Comparison of ENCODE assay signal across 9 mouse cellular contexts in the genomic region with DNA sequence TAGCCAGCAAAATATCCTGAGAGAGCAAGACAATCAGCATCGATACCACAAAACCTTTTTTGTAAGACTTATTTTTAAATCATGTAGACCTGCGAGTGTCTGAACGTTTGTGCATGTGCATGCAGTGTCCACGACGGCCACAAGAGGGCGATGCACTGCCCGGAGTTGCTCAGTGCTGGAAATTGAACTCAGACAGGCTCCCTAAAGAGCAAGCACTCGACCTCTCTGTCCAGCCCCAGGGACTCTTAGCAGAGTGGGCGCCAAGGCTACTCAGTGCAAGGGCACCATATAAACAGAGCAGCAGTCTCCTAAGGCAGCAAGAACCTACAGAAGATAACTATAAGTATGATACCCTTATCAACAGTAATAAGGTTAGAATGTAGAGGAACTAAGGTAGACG. TPM values are rescaled to one million over a fixed set of nuclear protein-coding genes. Genes with fewer than 3 reads are reported as not detected.
DNase-seq lines count a peak whose midpoint lies in the region; ATAC-seq and TF ChIP-seq lines count a peak whose summit lies in the region.
"Had no signal": no experiment of that assay in that cellular context is flagged by ENCODE, and none has a peak within 500 bp of the region (broad histone marks: within the 10 kb centered on the region; RNA-seq: fewer than 3 reads in every experiment).

No protein-coding gene starts in this region.

- no peak for ATAC-seq in intestine, postnatal 0 days
- no peak for ATAC-seq in intestine, embryonic 16.5 days
- no peak for ATAC-seq in embryonic facial prominence, embryonic 11.5 days (replicated peaks; ENCODE audit: insufficient number of reproducible peaks, low FRiP score, low TSS enrichment, low read depth)

- no peaks in the 10 kb centered on the region for H3K36me3 ChIP-seq in intestine, postnatal 0 days (ENCODE audit: control insufficient read depth, insufficient read depth)
- no peaks in the 10 kb centered on the region for H3K36me3 ChIP-seq in intestine, embryonic 16.5 days (ENCODE audit: control insufficient read depth, insufficient read depth, low read length)
- H3K36me3 ChIP-seq in embryonic facial prominence, embryonic 11.5 days (replicated peaks; ENCODE audit: control insufficient read depth, insufficient read depth, low read depth, low read length): no peaks in the 10 kb centered on the region
- H3K36me3 ChIP-seq in testis, adult 2 months (ENCODE audit: control insufficient read depth, insufficient read depth, low read length): no peaks in the 10 kb centered on the region

- H3K27ac ChIP-seq in intestine, postnatal 0 days (ENCODE audit: low read depth, low read length): no peak overlapping the region
- no peak overlapping the region for H3K27ac ChIP-seq in intestine, embryonic 16.5 days (ENCODE audit: low read length)
- no peak overlapping the region for H3K27ac ChIP-seq in embryonic facial prominence, embryonic 11.5 days (replicated peaks; ENCODE audit: low read depth, low read length)
- H3K27ac ChIP-seq in left cerebral cortex, adult 2 months: no peak overlapping the region
- no peak overlapping the region for H3K27ac ChIP-seq in testis, adult 2 months (ENCODE audit: control insufficient read depth, insufficient read depth, low read depth, low read length)
- H3K27ac ChIP-seq: macrophage had no signal

- no peaks in the 10 kb centered on the region for H3K27me3 ChIP-seq in intestine, postnatal 0 days (replicated peaks; ENCODE audit: control insufficient read depth, insufficient read depth, low read length)
- H3K27me3 ChIP-seq in intestine, embryonic 16.5 days (replicated peaks; ENCODE audit: control insufficient read depth, insufficient read depth, low read length): no peaks in the 10 kb centered on the region
- no peaks in the 10 kb centered on the region for H3K27me3 ChIP-seq in embryonic facial prominence, embryonic 11.5 days (ENCODE audit: control insufficient read depth, insufficient read depth, low read length)
- H3K27me3 ChIP-seq in testis, adult 2 months (ENCODE audit: control insufficient read depth, insufficient read depth, low read length): no peaks in the 10 kb centered on the region

- no peak overlapping the region for H3K4me2 ChIP-seq in intestine, postnatal 0 days (replicated peaks; ENCODE audit: low read depth)
- H3K4me2 ChIP-seq in intestine, embryonic 16.5 days (ENCODE audit: low read depth, low read length): no peak overlapping the region
- no peak overlapping the region for H3K4me2 ChIP-seq in embryonic facial prominence, embryonic 11.5 days (ENCODE audit: low read depth, low read length)

- H3K9ac ChIP-seq in intestine, postnatal 0 days (ENCODE audit: low read depth, low read length): no peak overlapping the region
- H3K9ac ChIP-seq in intestine, embryonic 16.5 days (ENCODE audit: low read depth, low read length): no peak overlapping the region
- H3K9ac ChIP-seq in embryonic facial prominence, embryonic 11.5 days (replicated peaks; ENCODE audit: low read length): no peak overlapping the region

- no peak overlapping the region for H3K4me3 ChIP-seq in intestine, postnatal 0 days (ENCODE audit: low read depth, low read length)
- H3K4me3 ChIP-seq in intestine, embryonic 16.5 days (ENCODE audit: low read length): no peak overlapping the region
- no peak overlapping the region for H3K4me3 ChIP-seq in embryonic facial prominence, embryonic 11.5 days (ENCODE audit: low read depth, low read length)
- no peak overlapping the region for H3K4me3 ChIP-seq in left cerebral cortex, adult 2 months
- no peak overlapping the region for H3K4me3 ChIP-seq in testis, adult 2 months (ENCODE audit: control insufficient read depth, low read depth, low read length)

- no peaks in the 10 kb centered on the region for H3K9me3 ChIP-seq in intestine, postnatal 0 days (ENCODE audit: control insufficient read depth)
- H3K9me3 ChIP-seq in intestine, embryonic 16.5 days (ENCODE audit: control insufficient read depth, low read length): no peaks in the 10 kb centered on the region
- H3K9me3 ChIP-seq in embryonic facial prominence, embryonic 11.5 days (replicated peaks; ENCODE audit: control insufficient read depth, low read length): no peaks in the 10 kb centered on the region

- no peak for TF ChIP-seq POLR2A in testis, adult 2 months (IDR thresholded peaks at IDR 0.05; ENCODE audit: control insufficient read depth, low read depth, low read length)

- no peaks in the 10 kb centered on the region for H3K4me1 ChIP-seq in intestine, postnatal 0 days (replicated peaks; ENCODE audit: control insufficient read depth, insufficient read depth, low read length)
- peaks cover 2% of the 10 kb centered on the region for H3K4me1 ChIP-seq in intestine, embryonic 16.5 days (ENCODE audit: control insufficient read depth, insufficient read depth, low read length)
- H3K4me1 ChIP-seq in embryonic facial prominence, embryonic 11.5 days (ENCODE audit: control insufficient read depth, insufficient read depth, low read length): no peaks in the 10 kb centered on the region
- H3K4me1 ChIP-seq in testis, adult 2 months (ENCODE audit: control insufficient read depth, insufficient read depth, low read length): no peaks in the 10 kb centered on the region

- TF ChIP-seq CTCF in intestine, postnatal 0 days (IDR thresholded peaks at IDR 0.05; ENCODE audit: low read depth): peak; percentile 89
- peak; percentile 92 for TF ChIP-seq CTCF in left cerebral cortex, adult 2 months (IDR thresholded peaks at IDR 0.05)
- TF ChIP-seq CTCF in testis, adult 2 months (IDR thresholded peaks at IDR 0.05; ENCODE audit: control insufficient read depth, insufficient read depth, insufficient replicate concordance, low read depth, low read length): peak; percentile 92; the same call in 1 of the 2 replicates

- intact Hi-C loops in heart, postnatal 14 days (cut with DNase I): no loop called here
- intact Hi-C loops in left cerebral cortex, adult 2 months (cut with DNase I): no loop called here

- 30% methylated on average over 10 of the region's 10 CpGs for WGBS in intestine, postnatal 0 days
- WGBS in intestine, embryonic 16.5 days: 29% methylated on average over 10 of the region's 10 CpGs
- 32% methylated on average over 10 of the region's 10 CpGs for WGBS in embryonic facial prominence, embryonic 11.5 days

- peak; percentile 41 to 57 for DNase-seq in adrenal gland, postnatal 4 days (ENCODE audit: low spot score in 2 of 2)
- DNase-seq in embryonic facial prominence, embryonic 11.5 days (ENCODE audit: low spot score): peak; percentile 72
- peak; percentile 60 to 79 for DNase-seq in heart, postnatal 14 days
- DNase-seq in left cerebral cortex, adult 2 months (ENCODE audit: extremely low spot score in 1 of 2, low spot score in 2 of 2): peak; percentile 36 to 55
- peak; percentile 73 for DNase-seq in mesoderm, embryonic 11.5 days (ENCODE audit: low read depth, low spot score)

RNA-seq across cellular contexts. Expression of a gene that starts 24.5 kb away (rescaled TPM):
- 0.17 and 0.34 TPM in 2 replicates for polyA plus RNA-seq in intestine, postnatal 0 days (2015; fragmentation: Nextera tagmentation; extraction: Ambion mirVana)
- 1.4 and 1.6 TPM in 2 replicates for polyA plus RNA-seq in intestine, embryonic 16.5 days (2015; fragmentation: Nextera tagmentation; extraction: Ambion mirVana)
- total RNA-seq in adrenal gland, postnatal 4 days (2021): 1 to 10 TPM; 4.3 to 5.3 TPM
- 2.7 and 3.9 TPM in 2 replicates for polyA plus RNA-seq in embryonic facial prominence, embryonic 11.5 days (2014; fragmentation: Nextera tagmentation; extraction: Ambion mirVana)
- total RNA-seq in heart, postnatal 14 days (2021): 1 to 10 TPM in 1 of 2 experiments, under 1 TPM in 1; 0.38 to 1.7 TPM
- 10 to 100 TPM; 29.8 to 30.8 TPM for total RNA-seq in left cerebral cortex, adult 2 months (2021)
- polyA plus RNA-seq in testis, adult 2 months (2012; rRNA removed): 1.9 and 2.5 TPM in 2 replicates
